Mouse (Mus musculus) frontal cortex, adult (tissue): Measurements from ENCODE around the gene Emc1.

Experiments
- ATAC-seq: cut with Nextera tagmentation; 2 replicates; pipeline ENCODE4 v1.9.2; 2017; ENCODE audit warnings: mild to moderate bottlenecking, moderate library complexity, mixed read lengths; ENCODE audit not compliant: low TSS enrichment

Gene Emc1

GRCm38 (mm10) chr4:139351931-139352711, at the start of gene Emc1, which contains the start of the genes Mrto4 and Ubr4:
Gene Emc1, plus strand, starts transcription at chr4:139352587.
Gene Mrto4, minus strand, starts transcription at chr4:139352576.
Gene Ubr4, plus strand, starts transcription at chr4:139352609.
- ATAC-seq: peak; percentile 98

DNA sequence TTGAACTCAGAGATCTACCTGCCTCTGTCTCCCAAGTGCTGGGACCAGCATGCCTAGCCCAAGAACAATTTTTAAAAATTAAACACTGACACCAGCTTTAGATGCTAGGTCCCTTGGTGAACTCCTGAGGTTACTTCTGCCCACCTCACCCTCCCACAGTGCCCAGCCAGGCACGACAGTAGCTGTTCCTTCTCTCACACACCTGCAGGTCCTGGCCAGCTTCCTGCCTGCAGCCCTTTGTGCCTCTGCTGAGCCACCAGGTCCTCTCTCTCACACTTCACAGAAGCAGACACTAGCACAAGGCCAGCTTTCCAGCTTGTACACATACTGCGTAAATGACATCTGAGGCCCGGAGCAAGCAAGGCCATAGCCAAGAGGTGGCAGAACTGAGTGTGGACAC, 46.9 kb upstream of the Emc1 start:
- no peak for ATAC-seq

DNA sequence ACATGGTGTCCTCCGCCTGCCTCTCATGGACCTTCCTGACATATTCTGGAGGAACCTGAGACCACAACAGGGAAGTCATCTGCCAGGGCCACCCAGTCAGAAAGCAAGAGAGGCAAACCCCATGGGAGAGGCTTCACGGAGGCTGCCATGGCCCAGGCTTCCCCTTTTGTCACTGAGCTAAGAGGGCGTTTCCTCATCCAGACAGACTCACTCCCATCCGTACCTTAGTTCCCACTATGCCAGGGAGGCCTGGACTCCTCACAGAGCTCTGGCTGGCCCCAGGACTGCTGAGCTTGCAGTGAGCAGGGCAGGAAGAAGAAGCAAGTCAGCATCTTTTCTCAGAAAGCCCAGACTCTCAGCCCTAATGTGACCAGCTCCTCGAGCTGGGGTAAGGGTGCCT, 44.5 kb upstream of the Emc1 start:
- ATAC-seq: no peak

DNA sequence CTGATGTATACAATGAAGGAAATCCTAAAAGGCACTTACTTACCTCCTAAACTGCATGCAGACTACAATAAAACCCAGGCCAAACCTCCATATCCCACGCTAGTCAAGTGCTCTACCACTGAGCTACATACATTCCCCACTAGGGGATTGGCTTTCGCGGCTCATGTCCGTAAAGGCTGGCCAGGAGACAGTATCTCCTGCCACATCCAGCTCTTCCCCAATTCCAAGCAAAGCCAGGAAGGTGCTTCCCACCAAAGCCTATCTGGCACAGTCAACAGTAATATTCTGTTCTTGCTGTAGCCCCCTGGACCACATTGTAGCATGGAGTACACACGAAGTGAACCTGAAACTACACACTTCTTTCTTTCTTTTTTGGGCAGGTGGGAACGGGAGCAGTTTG, 42.7 kb upstream of the Emc1 start:
- ATAC-seq: no peak; the same call in 1 of the 2 replicates

DNA sequence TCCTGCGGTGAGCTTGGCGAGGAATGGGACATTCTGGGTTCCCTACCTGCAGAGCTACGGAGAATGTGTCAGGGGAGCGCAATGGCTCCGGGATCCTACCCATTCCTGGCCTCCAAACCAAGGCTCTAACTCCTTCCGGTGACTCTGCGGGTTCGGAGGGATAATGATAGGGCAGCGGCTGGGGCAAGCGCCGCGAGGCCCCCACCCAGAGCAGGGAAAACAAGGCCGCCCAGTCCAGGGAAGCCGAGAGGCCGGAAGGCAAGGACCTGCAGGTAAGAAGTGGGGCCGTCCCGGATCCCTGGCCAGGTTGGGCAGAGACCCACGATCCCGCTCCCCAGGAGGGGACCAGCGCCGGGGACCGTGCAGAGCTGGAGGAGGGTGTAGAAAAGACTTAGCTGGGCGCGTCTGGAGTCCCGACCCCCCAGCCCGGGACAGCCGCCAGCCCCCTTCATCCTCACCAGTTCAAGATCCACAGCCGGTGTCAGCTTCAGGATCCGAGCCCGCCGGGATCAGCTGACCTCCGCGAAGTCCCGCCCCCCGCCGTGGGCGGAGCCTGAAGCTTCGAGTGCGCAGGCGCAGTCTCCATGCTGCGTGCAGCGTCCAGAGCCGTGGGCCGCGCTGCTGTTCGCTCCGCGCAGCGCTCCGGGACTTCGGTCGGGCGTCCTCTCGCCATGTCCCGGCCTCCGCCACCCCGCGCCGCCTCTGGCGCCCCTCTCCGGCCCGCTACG, 42.1 kb upstream of the Emc1 start, which contains the start of the genes Pqlc2 and Akr7a5:
TSS of gene Pqlc2 (minus strand) at position 538 of the 728 bp plus-strand sequence.
TSS of gene Akr7a5 (plus strand) at position 574 of the 728 bp plus-strand sequence.
- peak; percentile 86 for ATAC-seq

- ATAC-seq: peak; percentile 28; the same call in 1 of the 2 replicates
Measured at GRCm38 (mm10) chr4:139310899-139311701, 41.3 kb upstream of the Emc1 start.

- ATAC-seq: no peak
Measured at GRCm38 (mm10) chr4:139311707-139312106, 40.7 kb upstream of the Emc1 start.

- no peak for ATAC-seq
Measured at GRCm38 (mm10) chr4:139312632-139313031, 39.8 kb upstream of the Emc1 start.

- no peak for ATAC-seq
Measured at GRCm38 (mm10) chr4:139318449-139318848, 33.9 kb upstream of the Emc1 start.

DNA sequence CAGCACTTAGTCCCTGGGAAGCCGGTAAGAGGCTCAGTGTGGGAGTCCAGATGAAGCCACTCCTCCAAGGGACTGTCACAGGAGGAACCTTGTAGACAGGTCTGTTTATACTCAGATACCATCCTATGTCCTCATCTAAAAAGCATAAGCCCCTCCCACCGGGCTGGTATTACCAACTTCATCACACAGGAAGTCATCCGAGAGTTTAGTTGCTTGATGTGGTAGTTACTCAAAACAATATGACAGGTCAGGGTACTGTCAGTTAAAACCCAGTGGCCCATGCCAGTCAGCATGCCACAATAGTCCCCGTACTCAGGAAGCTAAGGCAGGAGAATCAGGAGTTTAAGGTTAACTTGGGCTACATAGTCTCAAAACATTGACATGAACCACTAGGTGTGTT, 32.6 kb upstream of the Emc1 start:
- no peak for ATAC-seq

DNA sequence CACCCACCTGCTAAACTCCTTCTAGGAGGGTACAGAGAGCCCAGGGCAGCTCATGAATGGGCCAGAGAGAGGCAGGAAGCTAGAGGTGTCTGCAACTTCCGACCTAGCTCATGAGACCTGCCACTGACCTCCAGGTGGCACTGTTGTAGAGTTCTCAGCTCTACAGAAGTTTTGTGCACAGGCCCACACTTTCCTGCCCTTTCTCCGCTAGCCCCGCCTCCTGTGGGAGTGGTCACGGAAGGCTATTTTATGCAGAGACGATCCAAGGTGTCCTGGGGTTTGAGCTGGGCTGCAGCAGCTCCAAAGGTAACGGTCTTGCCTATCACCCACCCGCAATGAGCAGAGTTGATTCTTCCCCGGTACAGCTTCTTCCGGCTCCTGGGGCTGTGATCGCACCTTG, 21.8 kb upstream of the Emc1 start:
- peak; percentile 47; the same call in 1 of the 2 replicates for ATAC-seq

DNA sequence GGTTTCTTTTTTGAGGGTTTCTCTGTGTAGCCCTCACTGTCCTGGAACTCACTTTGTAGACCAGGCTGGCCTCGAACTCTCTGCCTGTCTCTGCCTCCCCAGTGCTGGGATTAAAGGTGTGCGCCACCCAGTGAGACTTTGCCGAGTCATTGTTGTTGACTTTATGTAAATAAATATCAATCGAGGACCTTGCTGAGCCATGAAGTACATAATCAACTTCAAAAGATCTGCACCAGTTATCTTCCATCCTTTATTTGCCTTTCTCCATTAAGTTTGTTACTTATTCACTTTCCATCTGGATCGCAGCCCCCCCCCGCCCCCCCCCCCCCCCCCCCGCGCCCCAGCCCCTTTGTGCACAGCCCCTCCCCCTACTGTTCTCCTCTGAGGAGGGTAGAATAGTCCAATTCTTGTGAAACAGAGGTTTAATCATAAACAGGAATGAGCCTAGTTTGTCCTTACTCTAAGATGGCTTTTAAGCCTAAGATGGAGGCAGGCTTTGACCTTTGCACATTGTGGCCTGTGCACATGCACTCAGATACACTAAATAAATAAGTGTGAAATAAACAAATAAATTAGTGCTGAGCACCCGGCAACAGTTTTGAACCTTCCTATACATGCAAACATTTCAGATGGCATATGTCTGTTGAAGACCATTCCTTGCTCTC, 17.6 kb upstream of the Emc1 start:
- no peak for ATAC-seq

- ATAC-seq: no peak
Measured at GRCm38 (mm10) chr4:139335507-139335906, 16.9 kb upstream of the Emc1 start.

DNA sequence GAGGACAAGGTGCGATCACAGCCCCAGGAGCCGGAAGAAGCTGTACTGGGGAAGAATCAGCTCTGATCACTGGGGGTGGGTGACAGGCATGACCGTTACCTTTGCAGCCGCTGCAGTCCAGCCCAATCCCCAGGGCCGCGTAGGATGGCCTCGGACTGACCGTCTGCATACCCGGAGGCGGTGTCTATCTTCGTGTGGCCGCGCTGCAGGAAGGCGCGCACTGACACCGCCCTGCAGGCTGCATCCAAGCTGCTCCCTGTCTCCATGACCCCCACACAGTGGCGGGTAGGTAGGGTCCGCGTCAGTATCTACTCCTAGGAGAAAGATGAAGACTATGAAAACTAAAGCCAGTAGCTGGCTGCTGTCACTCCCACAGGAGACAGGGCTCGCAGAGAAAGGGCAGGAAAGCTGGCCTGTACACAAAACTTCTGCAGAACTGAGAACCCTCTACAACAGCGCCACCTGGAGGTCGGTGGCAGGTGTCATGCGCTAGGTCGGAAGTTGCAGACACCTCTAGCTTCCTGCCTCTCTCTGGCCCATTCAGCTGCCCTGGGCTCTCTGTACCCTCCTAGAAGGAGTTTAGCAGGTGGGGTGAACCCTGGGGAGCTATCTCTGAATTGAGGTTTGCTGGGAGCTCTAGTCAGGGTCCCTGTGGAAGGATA, 15.4 kb upstream of the Emc1 start:
- peak; percentile 52; the same call in 1 of the 2 replicates for ATAC-seq

- ATAC-seq: no peak
Measured at GRCm38 (mm10) chr4:139338145-139338544, 14.2 kb upstream of the Emc1 start.

DNA sequence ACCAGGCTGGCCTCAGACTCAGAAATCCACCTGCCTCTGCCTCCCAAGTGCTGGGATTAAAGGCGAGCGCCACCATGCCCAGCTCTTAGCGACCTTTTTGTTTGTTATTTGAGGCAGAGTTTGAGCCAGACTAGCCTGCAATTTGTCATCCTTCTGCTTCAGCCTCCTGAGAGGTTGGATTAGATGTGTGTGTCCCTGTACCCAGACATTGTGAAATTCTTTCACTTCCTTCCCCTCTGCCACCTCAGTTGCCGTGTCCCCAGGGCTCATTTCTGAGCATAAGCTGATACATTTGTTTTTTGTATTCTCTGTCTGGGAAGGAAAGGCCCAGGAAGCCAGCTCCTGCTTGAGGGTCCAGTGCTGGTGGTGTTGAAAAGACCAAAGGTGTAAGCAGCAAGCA, 11.6 kb upstream of the Emc1 start:
- ATAC-seq: no peak

DNA sequence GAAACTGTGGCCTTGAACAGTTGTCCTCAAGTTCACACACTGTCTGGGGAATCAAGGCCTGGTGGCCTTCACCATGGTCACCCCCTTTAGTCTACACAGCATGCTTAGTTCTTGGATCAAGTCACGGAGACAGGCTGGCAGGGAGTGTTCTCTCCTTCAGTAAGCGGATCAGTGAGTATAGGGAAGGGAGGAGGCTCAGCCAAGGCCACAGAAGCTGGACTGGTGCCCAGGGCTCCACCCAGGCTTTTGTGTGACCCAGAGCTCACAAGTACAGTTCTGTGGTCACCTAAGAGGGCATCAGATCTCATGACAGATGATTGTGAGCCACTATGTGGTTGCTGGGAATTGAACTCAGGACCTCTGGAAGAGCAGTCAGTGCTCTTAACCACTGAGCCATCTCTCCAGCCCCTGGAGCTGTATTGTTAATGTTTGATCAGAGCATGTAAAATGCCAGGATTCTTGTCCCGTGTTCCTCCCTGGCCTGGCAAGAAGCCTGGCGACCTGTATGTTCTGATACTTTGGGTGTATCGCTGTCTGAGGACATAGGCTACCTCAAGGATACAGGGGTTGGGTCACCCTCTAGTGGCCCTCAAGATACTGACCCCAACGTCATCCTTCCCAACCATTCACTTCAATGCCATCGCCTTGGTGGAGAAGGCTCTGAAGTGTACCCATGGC, 10.7 kb upstream of the Emc1 start:
- no peak for ATAC-seq

DNA sequence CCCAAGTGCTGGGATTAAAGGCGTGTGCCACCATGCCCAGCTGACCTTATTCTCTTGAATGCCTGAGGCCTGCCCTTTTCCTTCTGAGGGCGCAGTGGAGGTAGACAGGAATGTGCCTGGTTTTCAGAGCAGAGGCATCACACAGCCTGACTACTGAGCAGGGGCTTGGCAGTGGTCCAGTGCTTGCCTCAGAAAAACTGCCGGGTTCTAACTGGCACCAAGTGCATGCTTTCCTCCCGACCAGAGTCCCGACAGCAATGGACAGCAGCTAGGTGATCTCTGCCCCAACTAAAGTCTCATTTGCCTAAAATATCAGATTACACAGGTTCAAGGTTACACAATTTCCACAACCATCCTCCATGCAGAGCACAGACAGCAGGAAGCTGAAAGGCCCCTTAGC, 8.7 kb upstream of the Emc1 start:
- ATAC-seq: no peak

GRCm38 (mm10) chr4:139345416-139346019, 6.9 kb upstream of the Emc1 start:
- no peak for ATAC-seq

GRCm38 (mm10) chr4:139352832-139353231, 445 bp downstream of the Emc1 start:
- 0 out of 2 replicates have a peak, but pooled peaks have one; percentile 19 for ATAC-seq
